Mouse (Mus musculus): ENCODE data around the gene Tex2. TPM values are rescaled to one million over a fixed set of nuclear protein-coding genes. Genes with fewer than 3 reads are reported as not detected.

Tex2 gene
- total RNA-seq, 1 experiment = 34.4 TPM

DNA sequence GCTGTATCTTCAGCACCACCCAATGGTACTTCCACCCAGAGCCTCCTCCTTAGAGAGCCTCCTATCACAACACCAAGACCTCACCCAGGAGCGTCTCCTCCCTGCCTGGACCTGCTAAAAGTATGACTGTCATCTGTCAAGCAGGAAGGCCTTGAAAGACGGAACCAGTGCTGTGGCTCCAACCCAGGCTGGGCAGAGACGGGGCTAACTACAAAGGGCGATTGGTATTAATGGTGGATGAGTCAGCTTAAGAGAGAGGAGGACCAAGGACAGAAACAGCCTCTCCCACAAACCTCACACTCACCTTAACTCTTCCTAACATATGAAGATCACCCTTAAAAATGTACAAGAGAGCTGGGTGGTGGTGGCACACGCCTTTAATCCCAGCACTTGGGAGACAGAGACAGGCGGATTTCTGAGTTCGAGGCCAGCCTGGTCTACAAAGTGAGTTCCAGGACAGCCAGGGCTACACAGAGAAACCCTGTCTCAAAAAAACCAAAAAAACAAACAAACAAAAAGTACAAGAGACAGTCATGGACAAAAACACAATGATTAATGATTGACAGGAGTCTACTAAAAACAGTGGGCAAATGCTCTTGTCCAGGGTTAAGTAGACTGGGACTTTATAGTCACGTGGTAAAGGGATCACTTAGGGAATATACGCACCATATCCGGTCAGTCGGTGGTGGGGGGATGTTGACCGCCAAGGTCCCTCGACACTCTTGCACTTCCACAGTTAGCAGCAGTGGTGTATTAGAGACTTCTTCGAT lies 101.8 kb downstream of the Tex2 start:
- in situ Hi-C loops (cut with MboI; ENCODE audit: low sequenced_read_pairs in 2 of 2, unreplicated experiment in 2 of 2) = loop anchor here (10.0 to 25.0 kb wide), 2 partner anchors 226 to 243 kb away; partner anchors contain the start of genes Milr1 (in 1 of the 2) and Pecam1 (in 1 of the 2)
- Histone ChIP-seq H3K4me1 (ENCODE audit: control insufficient read depth in 2 of 2, insufficient read depth in 2 of 2, low read length in 2 of 2, poor library complexity in 1 of 2) (peaks cover 0 to 2% of the 10 kb centered on the region in 2 experiments; a peak in 1 of 4 replicates), H3K4me3 (ENCODE audit: insufficient read depth in 1 of 2, low read depth in 1 of 2, low read length in 2 of 2, poor library complexity in 1 of 2, severe bottlenecking in 1 of 2) (no peak overlapping the region), H3K9ac (ENCODE audit: insufficient read depth, low read depth, low read length, poor library complexity, severe bottlenecking) (no peak overlapping the region), H3K9me3 (ENCODE audit: control insufficient read depth, insufficient read depth, low read depth, low read length) (peaks cover 2% of the 10 kb centered on the region; the same call in 1 of the 2 replicates), H3K36me3 (ENCODE audit: control insufficient read depth, insufficient read depth, low read length, poor library complexity, severe bottlenecking) (peaks cover 16% of the 10 kb centered on the region), H3K27ac (ENCODE audit: insufficient read depth, low read depth, low read length, poor library complexity, severe bottlenecking) (no peak overlapping the region)
- no peak for DNase-seq (ENCODE audit: low read depth, low spot score)
- TF ChIP-seq ZNF384 (IDR thresholded peaks at IDR 0.05; ENCODE audit: low read depth, low read length) = no peak
- TF ChIP-seq CHD2 (IDR thresholded peaks at IDR 0.05; ENCODE audit: low read depth, low read length) = no peak
- TF ChIP-seq ZC3H11A (IDR thresholded peaks at IDR 0.05; ENCODE audit: borderline replicate concordance, low read depth, low read length) = no peak
- TF ChIP-seq MAFK (IDR thresholded peaks at IDR 0.05; ENCODE audit: insufficient read depth, low read depth, low read length) = no peak
- no peak for TF ChIP-seq HCFC1 (IDR thresholded peaks at IDR 0.05; ENCODE audit: borderline replicate concordance, insufficient read depth, low read length)

DNA sequence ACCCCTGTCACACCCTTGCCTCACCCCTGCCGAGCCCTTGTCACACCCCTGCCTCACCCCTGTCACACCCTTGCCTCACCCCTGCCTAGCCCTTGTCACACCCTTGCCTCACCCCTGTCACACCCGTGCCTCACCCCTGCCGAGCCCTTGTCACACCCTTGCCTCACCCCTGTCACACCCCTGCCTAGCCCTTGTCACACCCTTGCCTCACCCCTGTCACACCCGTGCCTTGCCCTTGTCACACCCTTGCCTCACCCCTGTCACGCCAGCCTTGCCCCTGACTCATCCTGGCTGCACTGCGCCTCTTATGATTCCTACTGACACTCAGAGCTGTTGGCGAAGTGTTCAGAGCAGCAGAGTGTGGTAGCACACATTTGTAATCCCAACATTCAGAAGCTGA lies 105.6 kb downstream of the Tex2 start:
- in situ Hi-C loops (cut with MboI; ENCODE audit: low sequenced_read_pairs in 2 of 2, unreplicated experiment in 2 of 2) = loop anchor here in 1 of 2 experiments (25.0 kb wide), 1 partner anchor 230 kb away; no protein-coding TSS in a partner anchor

DNA sequence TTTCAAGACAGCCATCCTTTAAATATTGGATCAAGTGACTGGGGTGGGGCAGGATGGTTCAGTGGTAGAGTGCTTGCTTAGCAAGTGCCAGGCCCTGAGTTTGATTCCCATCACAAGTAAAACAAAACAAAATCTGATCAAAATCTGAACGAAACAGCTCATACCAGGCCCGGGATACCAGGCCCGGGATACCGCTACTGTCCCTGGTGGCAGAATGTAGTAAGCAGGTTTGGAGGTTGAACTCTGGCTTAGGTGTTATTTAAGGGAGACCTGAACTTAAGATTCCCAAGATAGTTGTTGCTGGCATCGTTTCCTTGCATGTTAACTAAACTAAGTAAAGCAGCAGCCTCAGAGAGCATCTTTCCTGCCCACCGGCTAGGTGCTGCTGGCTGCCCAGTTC lies 107.0 kb downstream of the Tex2 start:
- Histone ChIP-seq H3K4me1 (ENCODE audit: control insufficient read depth in 2 of 2, insufficient read depth in 2 of 2, low read length in 2 of 2, poor library complexity in 1 of 2) (peaks cover 0 to 4% of the 10 kb centered on the region in 2 experiments; a peak in 2 of 4 replicates), H3K4me3 (ENCODE audit: insufficient read depth in 1 of 2, low read depth in 1 of 2, low read length in 2 of 2, poor library complexity in 1 of 2, severe bottlenecking in 1 of 2) (no peak overlapping the region), H3K36me3 (ENCODE audit: control insufficient read depth, insufficient read depth, low read length, poor library complexity, severe bottlenecking) (peaks cover 10% of the 10 kb centered on the region), H3K27ac (ENCODE audit: insufficient read depth, low read depth, low read length, poor library complexity, severe bottlenecking) (no peak overlapping the region), H3K9ac (ENCODE audit: insufficient read depth, low read depth, low read length, poor library complexity, severe bottlenecking) (no peak overlapping the region), H3K9me3 (ENCODE audit: control insufficient read depth, insufficient read depth, low read depth, low read length) (peaks cover 2% of the 10 kb centered on the region; the same call in 1 of the 2 replicates)
- TF ChIP-seq CHD2 (IDR thresholded peaks at IDR 0.05; ENCODE audit: low read depth, low read length) (no peak), MAFK (IDR thresholded peaks at IDR 0.05; ENCODE audit: insufficient read depth, low read depth, low read length) (no peak), ZNF384 (IDR thresholded peaks at IDR 0.05; ENCODE audit: low read depth, low read length) (no peak), HCFC1 (IDR thresholded peaks at IDR 0.05; ENCODE audit: borderline replicate concordance, insufficient read depth, low read length) (no peak), ZC3H11A (IDR thresholded peaks at IDR 0.05; ENCODE audit: borderline replicate concordance, low read depth, low read length) (no peak)
- in situ Hi-C loops (cut with MboI; ENCODE audit: low sequenced_read_pairs in 2 of 2, unreplicated experiment in 2 of 2) = loop anchor here in 1 of 2 experiments (25.0 kb wide), 1 partner anchor 231 kb away; no protein-coding TSS in a partner anchor
- DNase-seq (ENCODE audit: low read depth, low spot score) = no peak

More for the DNA sequence above, 105.6 kb downstream of the Tex2 start:
- Histone ChIP-seq H3K9ac (ENCODE audit: insufficient read depth, low read depth, low read length, poor library complexity, severe bottlenecking) (no peak overlapping the region), H3K4me3 (ENCODE audit: insufficient read depth in 1 of 2, low read depth in 1 of 2, low read length in 2 of 2, poor library complexity in 1 of 2, severe bottlenecking in 1 of 2) (no peak overlapping the region), H3K9me3 (ENCODE audit: control insufficient read depth, insufficient read depth, low read depth, low read length) (peaks cover 2% of the 10 kb centered on the region; the same call in 1 of the 2 replicates), H3K36me3 (ENCODE audit: control insufficient read depth, insufficient read depth, low read length, poor library complexity, severe bottlenecking) (peaks cover 14% of the 10 kb centered on the region), H3K27ac (ENCODE audit: insufficient read depth, low read depth, low read length, poor library complexity, severe bottlenecking) (peak overlapping the region; percentile 83), H3K4me1 (ENCODE audit: control insufficient read depth in 2 of 2, insufficient read depth in 2 of 2, low read length in 2 of 2, poor library complexity in 1 of 2) (peaks cover 0 to 2% of the 10 kb centered on the region in 2 experiments; a peak in 1 of 4 replicates)
- no peak for DNase-seq (ENCODE audit: low read depth, low spot score)
- TF ChIP-seq HCFC1 (IDR thresholded peaks at IDR 0.05; ENCODE audit: borderline replicate concordance, insufficient read depth, low read length) (no peak), MAFK (IDR thresholded peaks at IDR 0.05; ENCODE audit: insufficient read depth, low read depth, low read length) (no peak), CHD2 (IDR thresholded peaks at IDR 0.05; ENCODE audit: low read depth, low read length) (no peak), ZC3H11A (IDR thresholded peaks at IDR 0.05; ENCODE audit: borderline replicate concordance, low read depth, low read length) (no peak), ZNF384 (IDR thresholded peaks at IDR 0.05; ENCODE audit: low read depth, low read length) (no peak)

DNA sequence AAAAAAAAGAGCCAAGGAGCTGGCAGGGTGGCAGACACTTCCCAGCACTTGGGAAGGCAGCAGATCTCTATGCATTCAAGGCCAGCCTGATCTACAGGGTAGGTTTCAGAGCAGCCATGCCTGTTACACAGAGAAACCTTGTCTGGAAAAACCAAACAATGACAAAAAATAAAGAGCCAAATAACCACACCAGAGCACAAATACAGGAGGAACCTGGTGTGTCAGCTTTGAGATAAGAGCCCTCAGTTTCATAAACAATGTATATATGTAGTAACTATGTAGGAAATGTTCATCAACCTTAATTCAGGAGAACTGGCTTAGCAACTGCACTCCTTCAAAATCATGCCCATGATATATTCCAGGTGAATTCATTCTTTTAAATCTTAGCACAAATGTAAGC lies 109.1 kb downstream of the Tex2 start:
- Histone ChIP-seq H3K4me1 (ENCODE audit: control insufficient read depth in 2 of 2, insufficient read depth in 2 of 2, low read length in 2 of 2, poor library complexity in 1 of 2) (peaks cover 2 to 5% of the 10 kb centered on the region in 2 experiments; a peak in 3 of 4 replicates), H3K4me3 (ENCODE audit: insufficient read depth in 1 of 2, low read depth in 1 of 2, low read length in 2 of 2, poor library complexity in 1 of 2, severe bottlenecking in 1 of 2) (no peak overlapping the region), H3K27ac (ENCODE audit: insufficient read depth, low read depth, low read length, poor library complexity, severe bottlenecking) (no peak overlapping the region), H3K36me3 (ENCODE audit: control insufficient read depth, insufficient read depth, low read length, poor library complexity, severe bottlenecking) (peaks cover 10% of the 10 kb centered on the region), H3K9ac (ENCODE audit: insufficient read depth, low read depth, low read length, poor library complexity, severe bottlenecking) (no peak overlapping the region), H3K9me3 (ENCODE audit: control insufficient read depth, insufficient read depth, low read depth, low read length) (peaks cover 2% of the 10 kb centered on the region; the same call in 1 of the 2 replicates)
- DNase-seq (ENCODE audit: low read depth, low spot score) = no peak
- TF ChIP-seq ZNF384 (IDR thresholded peaks at IDR 0.05; ENCODE audit: low read depth, low read length) (no peak), CHD2 (IDR thresholded peaks at IDR 0.05; ENCODE audit: low read depth, low read length) (no peak), MAFK (IDR thresholded peaks at IDR 0.05; ENCODE audit: insufficient read depth, low read depth, low read length) (no peak), HCFC1 (IDR thresholded peaks at IDR 0.05; ENCODE audit: borderline replicate concordance, insufficient read depth, low read length) (no peak), ZC3H11A (IDR thresholded peaks at IDR 0.05; ENCODE audit: borderline replicate concordance, low read depth, low read length) (no peak)
- in situ Hi-C loops (cut with MboI; ENCODE audit: low sequenced_read_pairs in 2 of 2, unreplicated experiment in 2 of 2) = loop anchor here in 1 of 2 experiments (25.0 kb wide), 1 partner anchor 233 kb away; no protein-coding TSS in a partner anchor
